Mouse (Mus musculus) kidney, embryonic 16.5 days (tissue): ENCODE data around the gene Pgc. TPM values are rescaled to one million over a fixed set of nuclear protein-coding genes. Genes with fewer than 3 reads are reported as not detected.

Experiments
- ATAC-seq: fragments of 200-750 bp; cut with Nextera tagmentation; 2 replicates; pipeline ENCODE4 v1.8.0; 2017; ENCODE audit warnings: moderate TSS enrichment; ENCODE audit not compliant: low FRiP score, low TSS enrichment
- H3K27ac ChIP-seq: fragments of 300-500 bp; sonication (generic); 2 replicates; pipeline ENCODE4 v1.5.1; 2014; ENCODE audit warnings: low read length
- H3K27me3 ChIP-seq: fragments of 300-500 bp; sonication (generic); 2 replicates; pipeline ENCODE4 v1.6.1; 2014; ENCODE audit warnings: low read length, control low read depth, mixed read lengths; ENCODE audit not compliant: insufficient read depth
- H3K36me3 ChIP-seq: fragments of 300-500 bp; sonication (generic); 2 replicates; pipeline ENCODE4 v1.6.1; 2014; ENCODE audit warnings: low read length, control low read depth, mixed read lengths; ENCODE audit not compliant: insufficient read depth
- H3K4me1 ChIP-seq: fragments of 300-500 bp; sonication (generic); 2 replicates; pipeline ENCODE4 v1.6.1; 2014; ENCODE audit warnings: low read length, control low read depth, mixed read lengths; ENCODE audit not compliant: insufficient read depth
- H3K4me2 ChIP-seq: fragments of 300-500 bp; sonication (generic); replicated peaks from 2 replicates; pipeline ENCODE4 v1.6.1; 2014; ENCODE audit warnings: low read depth, low read length
- H3K4me3 ChIP-seq: fragments of 300-500 bp; sonication (generic); 2 replicates; pipeline ENCODE4 v1.5.1; 2014; ENCODE audit warnings: mild to moderate bottlenecking, low read length
- H3K9ac ChIP-seq: fragments of 300-500 bp; sonication (generic); replicated peaks from 2 replicates; pipeline ENCODE4 v1.6.1; 2014; ENCODE audit warnings: low read length
- H3K9me3 ChIP-seq: fragments of 300-500 bp; sonication (generic); 2 replicates; pipeline ENCODE4 v1.6.1; 2016; ENCODE audit warnings: low read length, control low read depth
- WGBS: fragments of 180-500 bp; shearing (Covaris S2); extraction: QIAGEN DNeasy Blood & Tissue Kit; methylation state at CpG from one replicate; pipeline ENCODE4 v1.1.7; 2014; 5-methylcytosine and 5-hydroxymethylcytosine counted together
- polyA plus RNA-seq: library from polyadenylated mRNA; unstranded; fragments of >200 nt; fragmentation: Nextera tagmentation; extraction: Ambion mirVana; gene quantifications from 2 replicates; pipeline ENCODE4 v1.2.1, GENCODE M21; 2015

Gene Pgc
- polyA plus RNA-seq, 1 experiment from 2014 or later = 0.92 TPM

DNA sequence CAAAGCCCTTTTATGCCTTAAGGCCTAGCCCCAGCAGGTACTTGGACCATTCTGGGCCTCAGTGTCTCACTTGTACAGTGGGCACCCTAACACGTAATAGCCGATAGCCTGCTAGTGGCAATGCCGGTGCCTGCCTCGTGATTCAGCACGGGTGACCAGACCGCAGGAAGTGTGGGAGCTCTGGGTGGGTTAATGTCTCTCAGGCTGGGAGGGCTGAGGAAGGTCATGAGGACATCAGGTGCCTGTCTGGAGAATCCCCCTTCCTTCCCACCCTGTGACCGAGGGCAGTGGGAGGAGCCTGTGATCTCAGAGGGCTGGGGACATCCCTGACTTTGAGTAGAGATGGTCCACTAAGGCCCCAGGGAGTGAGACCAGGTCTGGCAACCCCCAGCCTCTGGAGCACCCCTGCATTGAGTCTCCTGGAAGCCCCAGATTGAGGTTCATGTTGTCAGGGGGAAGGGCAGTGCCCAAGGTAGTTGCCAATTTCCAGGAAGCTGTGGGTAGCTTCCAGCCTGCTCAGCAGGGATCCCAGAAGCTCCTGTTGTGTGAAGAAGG is 30.5 kb downstream of the Pgc start:
- peaks cover 6% of the 10 kb centered on the region; the same call in 1 of the 2 replicates for H3K4me1 ChIP-seq
- H3K27ac ChIP-seq = no peak overlapping the region
- no peak overlapping the region for H3K4me3 ChIP-seq
- no peaks in the 10 kb centered on the region for H3K9me3 ChIP-seq
- ATAC-seq = no peak
- no peak overlapping the region for H3K4me2 ChIP-seq
- WGBS = 67% methylated on average over 7 of the region's 7 CpGs
- no peaks in the 10 kb centered on the region for H3K36me3 ChIP-seq
- no peaks in the 10 kb centered on the region for H3K27me3 ChIP-seq
- H3K9ac ChIP-seq = no peak overlapping the region

DNA sequence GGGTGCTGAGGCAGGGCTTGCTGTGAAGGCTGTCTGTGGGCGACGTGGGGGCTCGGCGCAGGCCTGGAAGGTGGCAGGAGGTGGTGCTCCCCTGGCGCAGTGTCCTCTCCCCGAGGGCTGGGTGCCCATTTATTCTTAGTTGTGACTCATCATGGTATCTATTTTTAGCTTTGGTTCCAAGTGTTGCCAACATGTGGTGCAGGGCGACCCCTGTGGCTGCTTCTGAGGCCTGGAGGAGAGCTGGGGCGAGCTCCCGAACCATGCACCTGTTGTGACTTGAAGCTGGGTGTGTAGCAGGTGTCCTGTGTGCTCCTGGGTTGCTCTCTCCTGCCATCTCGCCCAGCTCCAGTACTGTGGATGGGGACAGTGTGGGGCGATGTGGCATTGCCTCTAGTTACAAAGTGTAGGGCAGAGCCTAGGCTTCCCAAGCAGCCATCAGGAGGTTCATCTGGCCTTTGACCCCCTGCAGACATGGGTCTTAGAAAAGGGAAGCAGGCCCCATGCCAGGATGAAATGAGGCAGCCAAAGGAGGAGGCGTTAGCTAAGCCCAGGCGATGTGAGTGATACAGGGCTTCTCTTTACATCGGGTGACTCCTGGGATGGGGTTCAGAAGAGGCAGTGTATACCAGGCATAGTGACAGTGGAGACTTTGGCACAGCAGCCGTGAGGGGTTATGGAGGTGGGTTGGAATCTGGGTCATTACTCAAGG is 33.2 kb downstream of the Pgc start:
- H3K4me1 ChIP-seq = peaks cover 15% of the 10 kb centered on the region; the same call in 1 of the 2 replicates
- ATAC-seq = no peak
- no peak overlapping the region for H3K4me3 ChIP-seq
- H3K9ac ChIP-seq = no peak overlapping the region
- H3K4me2 ChIP-seq = no peak overlapping the region
- H3K9me3 ChIP-seq = no peaks in the 10 kb centered on the region
- WGBS = 83% methylated on average over 15 of the region's 15 CpGs
- no peak overlapping the region for H3K27ac ChIP-seq
- H3K36me3 ChIP-seq = no peaks in the 10 kb centered on the region
- no peaks in the 10 kb centered on the region for H3K27me3 ChIP-seq

- WGBS = 82% methylated on average over 7 of the region's 7 CpGs
These were observed 35.4 kb downstream of the Pgc start for GRCm38 (mm10) chr17:47762028-47762427.

DNA sequence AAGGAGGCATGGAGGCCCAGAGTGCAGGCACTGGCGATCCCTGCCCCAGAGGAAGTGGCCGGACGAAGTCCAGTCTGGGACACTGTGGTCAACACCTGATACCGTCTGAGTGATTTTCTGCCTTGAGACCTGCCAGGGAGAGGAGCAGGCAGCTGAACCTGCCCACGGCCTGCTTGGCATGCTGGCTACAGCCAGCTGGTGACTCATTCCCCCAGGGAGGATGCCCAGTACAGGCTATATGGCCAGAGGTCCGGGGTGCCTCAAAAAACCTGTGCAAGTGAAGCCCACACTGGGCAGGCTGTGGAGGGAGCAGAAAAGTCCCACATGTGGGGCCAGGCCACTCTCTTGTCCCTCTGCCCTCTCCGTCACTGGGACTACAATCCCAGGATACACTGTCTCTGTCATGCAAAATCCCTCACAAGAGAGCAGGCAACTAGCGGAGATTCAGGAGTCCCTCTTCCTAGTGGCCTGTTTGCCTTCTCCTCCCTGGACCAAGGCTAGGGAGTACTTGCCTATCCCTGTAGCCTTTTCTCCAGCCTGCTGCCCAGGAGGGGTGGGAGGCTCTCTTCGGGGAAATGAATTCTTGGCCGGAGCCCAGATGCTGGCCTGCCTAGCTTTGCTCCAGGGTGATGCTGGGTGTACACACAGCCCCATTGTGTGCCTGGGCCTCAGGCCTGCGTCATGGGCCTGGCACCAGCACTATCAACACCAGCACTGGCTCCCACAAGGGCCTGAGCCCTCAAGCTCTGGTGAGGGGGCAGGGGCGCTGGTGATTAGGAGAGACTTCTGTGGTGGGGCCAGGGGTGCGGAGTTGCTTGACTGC is 36.1 kb downstream of the Pgc start:
- H3K9me3 ChIP-seq = no peaks in the 10 kb centered on the region
- no peaks in the 10 kb centered on the region for H3K36me3 ChIP-seq
- H3K4me1 ChIP-seq = peaks cover 10% of the 10 kb centered on the region; the same call in 1 of the 2 replicates
- H3K4me3 ChIP-seq = no peak overlapping the region
- no peak overlapping the region for H3K4me2 ChIP-seq
- H3K9ac ChIP-seq = no peak overlapping the region
- peak; percentile 81 for ATAC-seq
- H3K27ac ChIP-seq = peak overlapping the region; percentile 67; the same call in 1 of the 2 replicates
- H3K27me3 ChIP-seq = no peaks in the 10 kb centered on the region; the same call in 1 of the 2 replicates
- WGBS = 56% methylated on average over 13 of the region's 13 CpGs

More at GRCm38 (mm10) chr17:47762028-47762427, 35.4 kb downstream of the Pgc start:
- H3K4me1 ChIP-seq = peaks cover 10% of the 10 kb centered on the region; the same call in 1 of the 2 replicates
- no peaks in the 10 kb centered on the region; the same call in 1 of the 2 replicates for H3K27me3 ChIP-seq
- H3K9ac ChIP-seq = no peak overlapping the region
- H3K27ac ChIP-seq = no peak overlapping the region
- no peak overlapping the region for H3K4me3 ChIP-seq
- no peak overlapping the region for H3K4me2 ChIP-seq
- no peaks in the 10 kb centered on the region for H3K9me3 ChIP-seq
- no peaks in the 10 kb centered on the region for H3K36me3 ChIP-seq
- no peak for ATAC-seq

- no peak for ATAC-seq
- H3K4me1 ChIP-seq = peaks cover 17% of the 10 kb centered on the region; the same call in 1 of the 2 replicates
- H3K9ac ChIP-seq = no peak overlapping the region
- no peaks in the 10 kb centered on the region for H3K9me3 ChIP-seq
- WGBS = 74% methylated on average over 4 of the region's 4 CpGs
- no peaks in the 10 kb centered on the region; the same call in 1 of the 2 replicates for H3K27me3 ChIP-seq
- H3K4me2 ChIP-seq = no peak overlapping the region
- H3K36me3 ChIP-seq = no peaks in the 10 kb centered on the region
- no peak overlapping the region for H3K27ac ChIP-seq
- no peak overlapping the region for H3K4me3 ChIP-seq
These were observed 39.3 kb downstream of the Pgc start for GRCm38 (mm10) chr17:47765986-47766385.

DNA sequence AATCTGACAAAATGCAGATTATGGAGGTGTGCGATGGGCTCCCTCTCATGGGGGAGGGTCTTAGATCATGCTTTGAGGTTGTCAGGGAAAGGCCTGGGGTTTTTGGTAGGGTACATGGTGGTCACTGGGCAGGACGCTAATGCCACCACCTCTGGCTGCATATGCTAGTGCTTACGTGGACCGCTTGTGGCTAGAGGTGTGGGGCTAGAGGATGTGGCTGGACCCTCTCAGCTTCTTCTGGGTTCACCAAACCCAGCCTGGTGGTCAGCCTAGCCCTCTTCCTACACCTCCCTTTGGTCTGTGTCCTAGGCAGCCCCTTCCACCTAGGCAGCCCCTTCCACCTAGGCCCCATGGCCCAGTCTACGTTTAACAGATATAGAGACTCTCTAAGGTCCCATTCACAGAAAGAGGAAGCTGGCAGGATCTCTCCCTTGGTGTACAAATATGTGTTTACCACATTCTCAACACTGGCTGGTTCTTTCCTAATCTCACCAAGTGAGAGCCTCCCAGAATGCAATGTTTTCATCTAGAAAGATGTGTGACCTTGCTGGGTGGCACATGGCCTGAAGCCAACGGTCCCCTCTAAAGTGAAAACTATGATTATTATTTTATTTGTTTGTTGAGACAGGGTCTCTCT is 39.9 kb downstream of the Pgc start:
- Histone ChIP-seq H3K9ac (no peak overlapping the region), H3K9me3 (no peaks in the 10 kb centered on the region), H3K4me2 (no peak overlapping the region), H3K27ac (no peak overlapping the region), H3K4me3 (no peak overlapping the region), H3K4me1 (peaks cover 17% of the 10 kb centered on the region; the same call in 1 of the 2 replicates), H3K27me3 (no peaks in the 10 kb centered on the region; the same call in 1 of the 2 replicates), H3K36me3 (no peaks in the 10 kb centered on the region)
- 86% methylated on average over 6 of the region's 6 CpGs for WGBS
- no peak for ATAC-seq

GRCm38 (mm10) chr17:47767081-47767455 is 40.4 kb downstream of the Pgc start:
- Histone ChIP-seq H3K4me3 (no peak overlapping the region), H3K9me3 (peaks cover 4% of the 10 kb centered on the region; the same call in 1 of the 2 replicates), H3K27me3 (no peaks in the 10 kb centered on the region; the same call in 1 of the 2 replicates), H3K9ac (no peak overlapping the region), H3K4me1 (peaks cover 17% of the 10 kb centered on the region; the same call in 1 of the 2 replicates), H3K36me3 (no peaks in the 10 kb centered on the region), H3K27ac (no peak overlapping the region), H3K4me2 (no peak overlapping the region)
- ATAC-seq = no peak
- 69% methylated on average over 2 of the region's 2 CpGs for WGBS

DNA sequence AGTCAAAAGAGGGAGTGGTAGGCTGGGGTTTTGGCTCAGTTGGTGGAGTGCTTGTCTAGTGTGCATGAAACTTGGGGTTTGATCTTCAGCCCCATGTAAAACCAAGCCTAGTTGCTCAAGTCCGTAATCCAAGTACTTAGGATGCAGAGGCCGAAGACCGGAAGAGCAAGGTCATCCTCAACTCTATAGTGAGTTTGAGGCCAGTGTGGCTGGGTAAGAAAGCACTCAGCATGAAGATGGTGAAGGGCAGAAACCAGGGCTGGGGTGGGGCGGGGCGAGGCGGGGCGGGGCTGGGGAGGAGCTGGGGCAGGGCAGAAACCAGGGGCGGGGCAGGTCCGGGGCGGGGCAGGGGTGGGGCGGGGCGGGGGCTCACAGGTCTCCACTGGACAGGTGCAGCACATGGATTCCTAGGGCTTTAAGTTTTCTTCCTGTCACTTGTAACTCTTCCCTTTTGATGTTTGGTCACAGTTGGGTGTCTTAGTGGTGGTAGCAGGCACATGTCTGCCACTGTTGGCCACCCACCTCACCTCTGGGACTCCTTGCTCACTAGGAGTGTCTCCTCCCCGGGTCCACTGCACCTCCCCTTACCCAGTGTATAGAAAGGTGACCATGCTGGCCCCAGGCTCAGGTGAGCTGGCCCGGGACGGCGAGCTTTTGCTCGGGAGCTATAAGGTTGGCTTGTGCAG is 41.0 kb downstream of the Pgc start:
- 50% methylated on average over 12 of the region's 17 CpGs for WGBS
- Histone ChIP-seq H3K4me1 (peaks cover 12% of the 10 kb centered on the region; the same call in 1 of the 2 replicates), H3K27ac (no peak overlapping the region), H3K36me3 (no peaks in the 10 kb centered on the region), H3K27me3 (no peaks in the 10 kb centered on the region; the same call in 1 of the 2 replicates), H3K4me2 (no peak overlapping the region), H3K9me3 (peaks cover 7% of the 10 kb centered on the region; the same call in 1 of the 2 replicates), H3K9ac (no peak overlapping the region), H3K4me3 (no peak overlapping the region)
- no peak for ATAC-seq
